Mouse (Mus musculus): ENCODE results near the gene Gm28230. TPM values are rescaled to one million over a fixed set of nuclear protein-coding genes. Genes with fewer than 3 reads are reported as not detected.
A peak's percentile ranks its signal among the peaks of the same experiment; 100 is the strongest.

Gm28230 gene
- polyA plus RNA-seq, 1 experiment from 2014 or later = not detected

GRCm38 (mm10) chr2:74735851-74736687 lies 9.5 kb downstream of the Gm28230 start:
- H3K9ac ChIP-seq (ENCODE audit: low read depth, low read length) = peak overlapping the region; percentile 27
- peaks cover 74% of the 10 kb centered on the region for H3K27me3 ChIP-seq (replicated peaks; ENCODE audit: control insufficient read depth, insufficient read depth, low read length)
- no peaks in the 10 kb centered on the region for H3K36me3 ChIP-seq (ENCODE audit: control insufficient read depth, insufficient read depth, low read length)
- no peaks in the 10 kb centered on the region for H3K9me3 ChIP-seq (ENCODE audit: control insufficient read depth, low read length)
- WGBS = 17% methylated on average over 42 of the region's 42 CpGs
- no peak for ATAC-seq
- 0 out of 2 replicates have a peak, but pooled peaks cover 3% of the 10 kb centered on the region for H3K4me1 ChIP-seq (ENCODE audit: control insufficient read depth, insufficient read depth, low read length)
- peak overlapping the region; percentile 48 for H3K4me2 ChIP-seq (ENCODE audit: low read depth, low read length)
- H3K27ac ChIP-seq (ENCODE audit: low read length) = peak overlapping the region; percentile 28; the same call in 1 of the 2 replicates
- H3K4me3 ChIP-seq (ENCODE audit: low read length) = peak overlapping the region; percentile 32

GRCm38 (mm10) chr2:74736688-74737577 lies 10.4 kb downstream of the Gm28230 start:
- no peak for ATAC-seq
- 24% methylated on average over 15 of the region's 15 CpGs for WGBS
- Histone ChIP-seq H3K9me3 (ENCODE audit: control insufficient read depth, low read length) (no peaks in the 10 kb centered on the region), H3K4me2 (ENCODE audit: low read depth, low read length) (no peak overlapping the region; the same call in 1 of the 2 replicates), H3K27ac (ENCODE audit: low read length) (no peak overlapping the region; the same call in none of the 2 replicates), H3K27me3 (replicated peaks; ENCODE audit: control insufficient read depth, insufficient read depth, low read length) (peaks cover 75% of the 10 kb centered on the region), H3K36me3 (ENCODE audit: control insufficient read depth, insufficient read depth, low read length) (no peaks in the 10 kb centered on the region), H3K4me3 (ENCODE audit: low read length) (peak overlapping the region; percentile 32), H3K4me1 (ENCODE audit: control insufficient read depth, insufficient read depth, low read length) (0 out of 2 replicates have a peak, but pooled peaks cover 3% of the 10 kb centered on the region), H3K9ac (ENCODE audit: low read depth, low read length) (0 out of 2 replicates have a peak overlapping the region, but pooled peaks have one; percentile 9)

GRCm38 (mm10) chr2:74737578-74738070 lies 11.1 kb downstream of the Gm28230 start:
- no peak overlapping the region; the same call in 1 of the 2 replicates for H3K27ac ChIP-seq (ENCODE audit: low read length)

GRCm38 (mm10) chr2:74738623-74739475 lies 12.3 kb downstream of the Gm28230 start:
- Histone ChIP-seq H3K36me3 (ENCODE audit: control insufficient read depth, insufficient read depth, low read length) (no peaks in the 10 kb centered on the region), H3K27me3 (replicated peaks; ENCODE audit: control insufficient read depth, insufficient read depth, low read length) (peaks cover 75% of the 10 kb centered on the region), H3K4me3 (ENCODE audit: low read length) (0 out of 2 replicates have a peak overlapping the region, but pooled peaks have one; percentile 5), H3K9ac (ENCODE audit: low read depth, low read length) (no peak overlapping the region), H3K9me3 (ENCODE audit: control insufficient read depth, low read length) (no peaks in the 10 kb centered on the region), H3K4me1 (ENCODE audit: control insufficient read depth, insufficient read depth, low read length) (0 out of 2 replicates have a peak, but pooled peaks cover 3% of the 10 kb centered on the region), H3K4me2 (ENCODE audit: low read depth, low read length) (0 out of 2 replicates have a peak overlapping the region, but pooled peaks have one; percentile 10), H3K27ac (ENCODE audit: low read length) (peak overlapping the region; percentile 47; the same call in 1 of the 2 replicates)
- ATAC-seq = 0 out of 2 replicates have a peak, but pooled peaks have one; percentile 14
- WGBS = 12% methylated on average over 20 of the region's 20 CpGs

More at GRCm38 (mm10) chr2:74737578-74738070, 11.1 kb downstream of the Gm28230 start:
- Histone ChIP-seq H3K9me3 (ENCODE audit: control insufficient read depth, low read length) (no peaks in the 10 kb centered on the region), H3K4me1 (ENCODE audit: control insufficient read depth, insufficient read depth, low read length) (0 out of 2 replicates have a peak, but pooled peaks cover 3% of the 10 kb centered on the region), H3K4me3 (ENCODE audit: low read length) (peak overlapping the region; percentile 13; the same call in 1 of the 2 replicates), H3K27me3 (replicated peaks; ENCODE audit: control insufficient read depth, insufficient read depth, low read length) (peaks cover 73% of the 10 kb centered on the region), H3K9ac (ENCODE audit: low read depth, low read length) (0 out of 2 replicates have a peak overlapping the region, but pooled peaks have one; percentile 9), H3K4me2 (ENCODE audit: low read depth, low read length) (no peak overlapping the region), H3K36me3 (ENCODE audit: control insufficient read depth, insufficient read depth, low read length) (no peaks in the 10 kb centered on the region)
- ATAC-seq = no peak
- WGBS = 40% methylated on average over 7 of the region's 7 CpGs

- no peak overlapping the region for H3K9ac ChIP-seq (ENCODE audit: low read depth, low read length)
- no peaks in the 10 kb centered on the region for H3K9me3 ChIP-seq (ENCODE audit: control insufficient read depth, low read length)
- no peak for ATAC-seq
- no peak overlapping the region for H3K4me3 ChIP-seq (ENCODE audit: low read length)
- WGBS = 27% methylated on average over 2 of the region's 2 CpGs
- H3K27ac ChIP-seq (ENCODE audit: low read length) = peak overlapping the region; percentile 47; the same call in 1 of the 2 replicates
- no peaks in the 10 kb centered on the region for H3K36me3 ChIP-seq (ENCODE audit: control insufficient read depth, insufficient read depth, low read length)
- 0 out of 2 replicates have a peak overlapping the region, but pooled peaks have one; percentile 10 for H3K4me2 ChIP-seq (ENCODE audit: low read depth, low read length)
- 0 out of 2 replicates have a peak, but pooled peaks cover 3% of the 10 kb centered on the region for H3K4me1 ChIP-seq (ENCODE audit: control insufficient read depth, insufficient read depth, low read length)
- H3K27me3 ChIP-seq (replicated peaks; ENCODE audit: control insufficient read depth, insufficient read depth, low read length) = peaks cover 78% of the 10 kb centered on the region
These were observed 12.9 kb downstream of the Gm28230 start for GRCm38 (mm10) chr2:74739476-74739800.

- H3K27me3 ChIP-seq (replicated peaks; ENCODE audit: control insufficient read depth, insufficient read depth, low read length) = peaks cover 79% of the 10 kb centered on the region
- ATAC-seq = no peak
- H3K4me2 ChIP-seq (ENCODE audit: low read depth, low read length) = peak overlapping the region; percentile 42
- 0 out of 2 replicates have a peak overlapping the region, but pooled peaks have one; percentile 37 for H3K9ac ChIP-seq (ENCODE audit: low read depth, low read length)
- H3K9me3 ChIP-seq (ENCODE audit: control insufficient read depth, low read length) = no peaks in the 10 kb centered on the region
- H3K36me3 ChIP-seq (ENCODE audit: control insufficient read depth, insufficient read depth, low read length) = no peaks in the 10 kb centered on the region
- 0 out of 2 replicates have a peak, but pooled peaks cover 3% of the 10 kb centered on the region for H3K4me1 ChIP-seq (ENCODE audit: control insufficient read depth, insufficient read depth, low read length)
- H3K4me3 ChIP-seq (ENCODE audit: low read length) = peak overlapping the region; percentile 13
- peak overlapping the region; percentile 26; the same call in 1 of the 2 replicates for H3K27ac ChIP-seq (ENCODE audit: low read length)
- 19% methylated on average over 14 of the region's 14 CpGs for WGBS
These were observed 13.3 kb downstream of the Gm28230 start for GRCm38 (mm10) chr2:74739869-74740268.

- peak overlapping the region; percentile 37 for H3K9ac ChIP-seq (ENCODE audit: low read depth, low read length)
- H3K4me3 ChIP-seq (ENCODE audit: low read length) = peak overlapping the region; percentile 13
- H3K9me3 ChIP-seq (ENCODE audit: control insufficient read depth, low read length) = no peaks in the 10 kb centered on the region
- H3K27me3 ChIP-seq (replicated peaks; ENCODE audit: control insufficient read depth, insufficient read depth, low read length) = peaks cover 77% of the 10 kb centered on the region
- ATAC-seq = 0 out of 2 replicates have a peak, but pooled peaks have one; percentile 13
- 5% methylated on average over 43 of the region's 43 CpGs for WGBS
- peak overlapping the region; percentile 26; the same call in 1 of the 2 replicates for H3K27ac ChIP-seq (ENCODE audit: low read length)
- no peaks in the 10 kb centered on the region for H3K36me3 ChIP-seq (ENCODE audit: control insufficient read depth, insufficient read depth, low read length)
- H3K4me2 ChIP-seq (ENCODE audit: low read depth, low read length) = peak overlapping the region; percentile 42
- H3K4me1 ChIP-seq (ENCODE audit: control insufficient read depth, insufficient read depth, low read length) = 0 out of 2 replicates have a peak, but pooled peaks cover 3% of the 10 kb centered on the region
These were observed 14.0 kb downstream of the Gm28230 start for GRCm38 (mm10) chr2:74740311-74741091.
